Mouse (Mus musculus) lung, adult 2 months (tissue): Measurements from ENCODE around the gene Eloa.

Experiments
- CTCF ChIP-seq: fragments of 200-500 bp; IDR thresholded peaks from 2 replicates; pipeline ENCODE4 v1.5.1; 2011; ENCODE audit warnings: mild to moderate bottlenecking, low read length, control low read depth; ENCODE audit not compliant: insufficient read depth
- POLR2A ChIP-seq: fragments of 200-500 bp; IDR thresholded peaks from 2 replicates; pipeline ENCODE4 v1.6.1; 2011; ENCODE audit warnings: low read depth, mild to moderate bottlenecking, control low read depth, low read length, borderline replicate concordance; ENCODE audit errors: extremely low read depth

GRCm38 (mm10) chr4:135970585-135970984 is 51.0 kb downstream of the Eloa start:
- TF ChIP-seq POLR2A, result no peak
- no peak for TF ChIP-seq CTCF
